Mouse (Mus musculus) c-Kit-negative CD71-positive TER-119-positive erythroid progenitor cells, embryonic 14.5 days (primary cell): ENCODE results near the gene Slc44a2.

Experiments
- DNase-seq: peaks from one replicate; pipeline ENCODE4 v3.0.0-alpha.2; 2013; ENCODE audit warnings: low read depth, low spot score

Slc44a2 gene

GRCm38 (mm10) chr9:21370876-21371275, 50.4 kb downstream of the Slc44a2 start:
- no peak for DNase-seq

GRCm38 (mm10) chr9:21372508-21372907, 52.0 kb downstream of the Slc44a2 start:
- DNase-seq: no peak

- DNase-seq: no peak
Measured at GRCm38 (mm10) chr9:21379195-21379594, 58.7 kb downstream of the Slc44a2 start.

DNA sequence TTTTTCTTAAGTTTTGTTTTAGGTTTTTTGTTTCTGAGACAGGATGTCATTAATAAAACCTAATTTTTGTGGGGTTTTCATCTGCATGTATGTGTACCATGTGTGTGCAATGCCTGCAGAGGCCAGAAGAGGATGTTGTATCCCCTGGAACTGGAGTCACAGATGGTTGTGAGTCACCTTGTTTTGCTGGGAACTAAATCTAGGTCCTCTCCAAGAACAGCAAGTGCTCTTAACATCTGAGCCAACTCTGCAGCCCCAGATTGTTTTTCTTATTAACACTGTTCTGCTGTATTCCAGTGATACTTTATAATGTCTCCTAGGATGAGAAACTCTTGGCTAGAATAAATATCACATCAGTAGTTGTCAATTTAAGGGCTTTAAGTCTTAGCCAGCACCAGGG, 60.4 kb downstream of the Slc44a2 start:
- no peak for DNase-seq

DNA sequence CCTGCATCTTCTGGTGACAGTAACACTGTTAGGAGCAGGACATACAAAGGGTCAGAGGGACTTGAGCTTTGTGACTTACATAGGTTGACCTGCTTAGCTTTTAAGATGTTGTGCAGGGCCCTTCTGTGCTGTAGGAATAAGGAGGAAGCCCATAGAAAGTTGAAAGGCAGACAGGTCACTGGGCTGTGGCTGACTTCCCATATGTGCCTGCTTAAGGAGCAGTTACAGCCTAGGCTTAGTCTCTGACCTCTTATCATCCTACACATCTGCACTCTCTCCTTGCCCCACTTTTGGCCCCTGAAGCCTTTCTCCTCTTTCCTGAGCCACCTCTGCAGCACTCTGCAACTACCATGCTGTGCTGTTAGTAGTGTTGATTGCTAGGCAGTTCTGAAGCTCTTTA, 63.5 kb downstream of the Slc44a2 start:
- no peak for DNase-seq

- DNase-seq: no peak
Measured at GRCm38 (mm10) chr9:21392646-21393175, 72.2 kb downstream of the Slc44a2 start.

DNA sequence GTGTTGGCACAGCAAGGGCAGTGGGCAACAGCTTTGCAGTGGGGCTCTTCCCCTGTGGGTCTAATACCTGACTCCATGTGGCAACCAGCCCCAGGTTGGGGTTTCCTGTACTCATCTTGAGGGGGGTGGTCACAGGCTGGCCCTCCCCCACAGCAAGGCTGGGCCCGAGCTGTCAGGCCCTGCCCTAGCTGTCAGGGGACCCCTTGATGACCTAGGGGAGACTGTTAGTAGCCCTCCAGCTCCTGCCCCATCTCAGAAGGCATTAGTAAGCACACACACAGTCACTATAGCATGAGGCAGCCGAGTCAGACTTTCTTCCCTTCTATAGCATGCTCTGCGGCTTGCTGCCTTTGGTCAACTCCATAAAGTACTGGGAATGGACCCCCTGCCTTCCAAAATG, 75.2 kb downstream of the Slc44a2 start:
- no peak for DNase-seq

- no peak for DNase-seq
Measured at GRCm38 (mm10) chr9:21397170-21397569, 76.7 kb downstream of the Slc44a2 start.

GRCm38 (mm10) chr9:21401042-21401441, 80.5 kb downstream of the Slc44a2 start:
- DNase-seq: no peak

DNA sequence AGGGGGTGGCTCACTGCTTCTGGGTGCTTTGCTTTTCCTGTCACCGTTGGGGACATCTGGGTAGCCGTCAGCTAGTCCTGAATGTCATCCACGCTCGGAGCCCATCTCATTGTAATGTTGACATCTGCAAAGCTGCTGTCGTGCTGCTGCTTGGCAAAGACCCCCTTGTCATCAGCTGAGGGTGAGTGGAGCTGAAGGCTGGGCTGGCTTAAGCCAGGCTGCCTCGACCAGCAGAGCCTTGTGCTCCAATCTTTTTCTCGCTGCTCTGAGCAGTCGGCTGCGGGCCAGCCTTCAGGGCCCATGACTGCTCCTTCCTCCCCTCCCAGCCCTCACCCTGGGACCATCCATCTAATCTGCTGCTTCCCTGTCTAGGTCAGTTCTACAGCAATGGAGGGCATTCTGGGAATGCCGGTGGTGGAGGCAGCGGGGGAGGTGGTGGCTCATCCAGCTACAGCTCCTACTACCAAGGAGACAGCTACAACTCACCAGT, 82.3 kb downstream of the Slc44a2 start:
- DNase-seq: no peak

DNA sequence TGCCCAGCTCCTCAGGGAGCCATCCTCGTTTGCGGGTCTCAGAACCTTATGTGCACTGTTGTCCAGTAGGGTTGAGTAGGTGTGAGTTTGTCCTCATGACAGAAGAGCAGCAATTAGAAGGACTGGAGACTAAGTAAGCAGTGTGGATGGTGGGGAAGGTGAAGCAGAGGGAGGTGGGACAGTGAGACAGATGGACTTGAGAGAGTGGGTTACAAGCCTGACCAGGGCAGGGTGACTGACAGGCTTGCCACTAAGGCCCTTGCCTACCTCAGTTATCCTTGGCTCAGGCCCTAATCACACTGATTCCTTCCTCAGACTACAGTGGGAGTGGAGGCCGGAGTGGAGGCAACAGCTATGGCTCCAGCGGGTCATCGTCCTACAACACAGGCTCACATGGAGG, 83.2 kb downstream of the Slc44a2 start:
- no peak for DNase-seq
